Mouse (Mus musculus) monocyte, adult 5-6 weeks (primary cell): ENCODE data around the gene Klhdc1. TPM values are rescaled to one million over a fixed set of nuclear protein-coding genes. Genes with fewer than 3 reads are reported as not detected.

ENCODE experiments used
- ATAC-seq: fragments of 153-309, 156-312 bp; replicated peaks from 2 replicates; pipeline ENCODE4 v1.8.0; 2017; ENCODE audit warnings: mild to moderate bottlenecking; ENCODE audit not compliant: low TSS enrichment, insufficient number of reproducible peaks, severe bottlenecking, poor library complexity, low FRiP score
- total RNA-seq: library from RNA; stranded (forward); fragments of 200-1000, 200-491, 200-594 nt; gene quantifications from 3 replicates; pipeline ENCODE4 v1.2.3, GENCODE M21; 2017

The Klhdc1 gene
- total RNA-seq, 1 experiment from 2014 or later, result 6.5 TPM

DNA sequence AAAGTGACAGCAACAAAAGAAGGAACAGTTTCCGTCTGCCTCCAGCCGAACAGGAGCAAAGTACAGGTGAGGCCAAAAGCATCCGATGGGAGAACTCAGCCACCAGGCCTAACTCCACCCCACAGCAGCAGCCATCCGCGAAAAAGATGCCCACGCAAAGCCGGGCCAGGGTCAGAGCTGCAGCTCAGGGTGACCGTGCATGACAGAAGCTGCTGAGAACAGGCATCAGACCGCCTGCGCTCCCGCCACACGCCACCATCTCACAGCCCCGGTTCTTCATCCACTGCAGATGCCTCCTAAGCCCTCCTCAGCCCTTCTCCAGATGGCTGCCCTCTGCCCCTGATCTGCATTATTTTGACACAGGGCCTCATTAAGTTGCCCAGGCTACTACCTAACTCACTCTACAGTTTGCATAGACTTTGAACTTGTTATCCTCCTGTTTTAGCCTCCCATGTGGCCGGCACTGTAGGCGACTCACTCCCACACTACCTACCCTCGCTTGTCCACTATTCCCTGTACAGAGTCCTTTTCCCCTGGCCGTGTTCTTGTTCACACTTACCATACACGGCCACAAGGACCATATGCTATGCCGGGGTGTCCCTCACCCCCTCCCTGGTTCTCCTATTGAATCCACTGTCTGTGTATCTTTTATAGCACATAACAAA lies 20.2 kb upstream of the Klhdc1 start:
- ATAC-seq, result no peak

DNA sequence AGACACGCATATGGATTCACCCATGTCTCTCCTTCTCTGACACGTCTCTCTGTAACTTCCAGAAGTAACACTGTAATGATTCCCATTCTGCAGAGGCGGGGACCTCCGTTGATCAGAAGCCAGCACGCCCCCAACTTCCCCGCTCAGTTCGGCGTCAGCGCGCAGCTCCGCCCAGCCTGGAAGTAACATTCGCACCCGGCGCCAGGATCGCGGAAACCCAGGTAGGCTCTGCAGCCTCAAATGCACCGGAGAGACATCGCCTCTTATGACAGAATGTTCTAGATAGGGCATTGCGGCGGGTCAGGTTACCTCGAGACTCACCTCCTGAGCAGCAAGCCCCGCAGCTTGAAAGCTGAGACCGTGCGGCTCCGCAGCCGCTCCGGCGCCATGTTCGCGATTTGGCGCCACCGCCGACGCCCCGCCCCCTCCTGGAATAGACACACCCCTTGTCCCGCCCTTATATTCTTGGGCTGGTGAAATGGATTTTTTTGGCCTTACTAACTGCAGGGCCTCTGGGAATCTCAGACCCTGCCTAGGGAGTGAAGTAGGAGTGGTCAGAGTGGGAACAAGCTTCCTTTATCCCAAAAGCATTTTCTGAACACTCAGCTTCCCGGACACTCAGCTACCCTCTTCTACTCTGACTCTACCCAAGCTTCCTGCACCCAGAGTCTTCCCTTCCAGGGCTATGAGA lies 13.1 kb upstream of the Klhdc1 start, which contains the start of gene Pole2:
Gene Pole2, minus strand, starts transcription at position 420 of the 691 bp plus-strand sequence.
- peak; percentile 82 for ATAC-seq

DNA sequence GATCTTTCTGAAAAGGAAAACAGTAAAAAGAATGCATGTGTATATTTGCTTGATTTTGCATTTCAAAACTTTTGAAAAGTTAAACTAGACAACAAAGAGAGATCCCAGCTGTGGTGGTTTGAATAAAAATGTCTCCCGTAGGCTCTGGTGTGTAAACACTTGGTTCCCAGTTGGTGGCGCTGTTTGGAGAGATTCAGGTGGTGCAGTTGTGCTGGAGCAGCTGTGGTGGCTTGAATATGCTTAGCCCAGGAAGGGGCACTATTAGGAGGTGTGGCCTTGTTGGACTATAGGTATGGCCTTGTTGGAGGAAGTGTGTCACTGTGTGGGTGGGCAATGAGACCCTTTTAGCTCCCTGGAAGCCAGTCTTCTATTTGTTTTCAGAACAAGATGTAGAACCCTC lies 11.7 kb upstream of the Klhdc1 start:
- no peak for ATAC-seq

DNA sequence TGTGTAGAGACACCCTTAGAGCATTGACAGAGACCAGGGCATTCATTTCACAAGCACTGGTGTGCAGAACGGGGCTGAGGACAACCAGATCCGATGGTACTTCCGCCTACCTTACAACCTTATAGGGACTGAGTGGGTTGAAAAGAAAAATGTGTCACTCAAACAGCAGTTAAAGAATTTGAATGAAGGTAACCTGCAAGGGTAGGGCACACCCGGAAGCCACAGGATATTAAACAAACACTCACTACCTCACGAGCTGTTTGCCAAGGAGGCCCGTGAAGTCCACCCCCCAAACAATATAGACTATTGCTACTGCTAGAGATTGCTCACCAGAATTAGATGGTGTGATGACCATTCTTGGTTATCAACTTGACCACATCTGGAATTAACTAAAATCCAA lies 5.2 kb upstream of the Klhdc1 start:
- ATAC-seq, result no peak

DNA sequence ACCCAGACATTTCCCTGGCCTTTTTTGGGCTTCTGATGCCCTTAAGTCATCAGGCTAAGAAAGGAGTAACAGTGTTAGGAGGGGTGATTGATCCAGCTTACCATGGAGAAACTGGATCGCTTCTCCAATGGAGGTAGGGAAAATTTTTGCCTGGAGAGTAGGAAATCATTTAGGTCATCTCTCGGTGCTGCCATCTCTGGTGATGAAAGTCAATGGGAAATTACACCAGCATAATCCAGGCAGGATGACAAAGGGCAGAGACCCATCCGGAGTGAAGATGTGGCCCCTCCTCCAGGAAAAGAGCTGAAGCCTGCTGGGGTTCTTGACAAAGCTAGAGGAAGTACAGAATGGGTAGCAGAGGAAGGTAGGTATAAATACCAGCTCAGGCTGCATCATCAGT lies 2.7 kb upstream of the Klhdc1 start:
- no peak for ATAC-seq

DNA sequence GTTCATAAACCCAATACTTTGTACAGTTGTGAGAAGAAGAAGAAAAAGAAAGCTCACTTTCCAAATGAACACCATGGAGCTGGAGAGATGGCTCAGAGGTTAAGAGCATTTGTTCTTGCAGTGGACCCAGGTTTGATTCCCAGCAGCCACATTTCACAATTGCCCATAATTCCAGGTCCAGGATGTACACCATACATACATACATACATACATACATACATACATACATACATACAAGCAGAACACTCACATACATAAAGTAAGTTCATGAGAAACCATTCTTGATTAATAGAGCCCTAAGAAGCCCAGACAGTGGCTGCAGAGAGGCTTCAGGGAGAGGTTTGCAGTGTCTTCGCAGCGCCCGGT lies 412 bp downstream of the Klhdc1 start:
- ATAC-seq, result no peak

DNA sequence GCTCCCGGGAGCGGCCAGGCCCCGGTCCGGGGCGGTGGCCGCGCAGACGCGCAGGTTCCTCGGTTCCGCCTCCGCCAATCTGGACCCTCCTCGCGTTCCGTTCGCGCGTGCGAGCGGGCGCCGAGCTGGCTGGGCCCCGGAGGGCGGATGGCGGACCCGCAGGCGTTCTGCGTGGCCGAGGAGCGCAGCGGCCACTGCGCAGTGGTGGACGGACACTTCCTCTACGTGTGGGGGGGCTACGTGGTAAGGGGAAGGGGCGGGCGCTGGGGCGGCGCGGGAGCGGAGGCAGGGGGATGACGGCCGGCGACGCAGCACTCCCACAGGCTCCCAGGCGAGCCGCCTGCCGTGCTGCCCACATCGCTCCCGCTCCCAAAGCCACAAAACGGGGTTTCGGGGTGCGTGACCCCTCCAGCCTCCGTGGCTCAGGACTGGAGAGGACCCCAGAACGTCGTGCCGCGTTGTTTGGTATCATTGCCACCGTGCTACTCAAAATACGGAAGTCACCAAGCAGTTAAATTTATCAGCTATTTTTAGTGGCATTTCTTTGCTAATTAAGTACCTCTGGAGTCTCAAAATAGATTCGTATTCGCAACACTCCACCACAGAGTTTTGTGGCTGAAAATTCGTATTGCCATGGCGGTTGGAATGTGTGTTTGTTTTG lies 925 bp downstream of the Klhdc1 start:
- ATAC-seq, result peak; percentile 43

DNA sequence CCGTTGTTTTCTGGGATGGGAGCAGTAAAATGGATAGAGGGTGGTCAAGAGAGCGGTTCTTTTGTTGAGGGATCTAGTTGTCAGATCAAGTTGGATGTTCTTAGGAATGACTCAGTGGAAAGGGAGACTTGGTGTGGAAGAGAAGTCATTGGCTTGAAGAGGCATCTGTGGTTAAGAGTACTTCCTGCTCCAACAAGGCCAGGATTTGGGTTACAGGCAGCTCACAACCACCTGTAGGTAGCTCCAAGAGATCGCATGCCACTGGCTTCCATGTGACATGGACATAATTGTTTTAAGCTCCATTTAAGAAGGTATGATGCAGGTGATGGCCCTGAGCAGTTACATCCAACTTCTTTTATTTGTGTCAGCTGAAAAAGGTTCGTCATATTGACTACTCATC lies 8.8 kb downstream of the Klhdc1 start:
- no peak for ATAC-seq

DNA sequence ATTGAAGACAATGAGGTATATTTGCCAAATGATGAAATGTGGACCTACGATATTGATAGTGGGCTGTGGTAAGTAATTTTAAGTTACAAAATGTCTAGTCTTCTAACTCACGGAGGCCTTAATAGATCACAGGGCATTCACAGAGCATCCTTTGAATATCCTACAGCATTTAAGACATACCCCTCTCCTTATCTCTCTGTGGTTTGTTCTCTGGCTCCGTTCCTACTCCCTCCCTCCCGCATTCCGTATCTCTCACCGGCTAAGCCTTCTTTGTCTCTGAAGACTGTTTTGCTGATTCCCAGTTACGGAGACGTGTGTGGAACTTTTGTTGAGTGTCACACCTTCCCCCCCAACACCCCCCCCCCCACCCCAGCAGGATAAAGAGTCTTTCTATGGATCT lies 9.8 kb downstream of the Klhdc1 start:
- no peak for ATAC-seq

DNA sequence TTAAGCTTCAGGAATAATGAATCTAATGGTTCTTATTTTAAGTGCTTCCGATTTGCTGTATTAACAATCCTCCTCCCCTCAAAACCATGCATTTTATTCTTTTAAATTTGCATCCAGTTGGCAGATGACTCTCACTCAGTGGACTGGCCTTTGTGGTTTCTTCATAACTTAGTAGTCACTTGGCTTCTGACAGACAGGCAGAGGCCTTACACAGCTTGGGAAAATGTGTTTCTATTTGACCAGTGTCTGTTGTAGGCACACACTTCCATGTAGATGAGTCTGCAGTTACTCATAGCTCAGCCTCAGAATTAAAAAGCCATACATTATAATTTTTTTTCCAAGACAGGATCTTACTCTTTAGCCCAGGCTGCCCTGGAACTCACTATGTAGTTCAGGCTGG lies 12.8 kb downstream of the Klhdc1 start:
- no peak for ATAC-seq

DNA sequence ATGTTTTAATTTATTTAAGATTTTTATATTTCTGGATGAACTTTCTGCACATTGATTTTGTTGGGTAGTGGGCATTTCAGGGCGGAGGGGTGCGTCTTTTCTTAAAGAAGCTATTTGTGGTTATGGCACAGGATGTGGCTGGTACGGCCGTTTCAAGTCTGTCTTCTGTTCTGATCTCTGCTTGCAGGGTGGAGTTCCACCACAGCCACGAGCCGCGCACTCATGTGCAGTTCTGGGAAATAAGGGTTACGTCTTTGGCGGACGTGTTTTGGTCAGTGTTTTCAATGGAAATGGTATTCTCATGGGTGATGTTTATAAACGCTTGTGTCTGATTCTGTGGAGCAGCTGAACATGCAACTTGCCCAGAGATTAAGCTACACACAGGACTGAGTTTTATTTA lies 16.9 kb downstream of the Klhdc1 start:
- 0 out of 2 replicates have a peak, but pooled peaks have one; percentile 53 for ATAC-seq

DNA sequence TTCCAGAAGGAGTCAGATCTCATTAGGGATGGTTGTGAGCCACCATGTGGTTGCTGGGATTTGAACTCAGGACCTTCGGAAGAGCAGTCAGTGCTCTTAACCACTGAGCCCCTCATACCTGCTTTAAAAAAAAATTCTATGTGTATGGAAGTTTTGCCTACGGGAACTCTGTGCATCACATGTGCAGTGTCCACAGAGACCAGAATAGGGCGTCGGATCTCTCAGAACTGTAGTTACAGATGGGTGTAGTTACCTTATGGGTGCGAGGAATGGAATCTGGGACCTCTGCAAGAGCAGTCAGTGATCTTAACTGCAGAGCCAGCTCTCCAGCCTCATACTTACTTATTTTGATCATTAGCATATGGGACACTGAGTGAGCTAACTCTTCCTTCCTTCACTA lies 21.3 kb downstream of the Klhdc1 start:
- no peak for ATAC-seq

DNA sequence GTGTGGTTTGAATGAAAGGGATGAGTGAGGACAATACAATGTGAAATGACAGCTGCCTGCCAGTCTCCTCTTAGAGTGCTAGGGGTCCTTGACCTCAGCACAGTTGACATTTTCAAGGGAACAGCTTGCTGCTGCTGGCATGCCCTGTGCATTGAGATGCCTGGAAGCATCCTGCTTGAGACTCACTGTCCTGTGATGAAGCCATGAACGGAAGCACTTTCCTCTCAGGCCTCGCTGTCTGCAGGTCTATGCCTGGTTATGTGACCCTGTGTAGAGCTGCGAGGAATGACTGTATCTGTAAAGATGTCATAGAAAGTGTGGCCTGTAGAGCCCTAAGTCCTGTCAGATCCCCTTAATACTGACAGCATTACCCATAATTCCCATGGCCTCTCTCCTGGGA lies 24.1 kb downstream of the Klhdc1 start:
- no peak for ATAC-seq

DNA sequence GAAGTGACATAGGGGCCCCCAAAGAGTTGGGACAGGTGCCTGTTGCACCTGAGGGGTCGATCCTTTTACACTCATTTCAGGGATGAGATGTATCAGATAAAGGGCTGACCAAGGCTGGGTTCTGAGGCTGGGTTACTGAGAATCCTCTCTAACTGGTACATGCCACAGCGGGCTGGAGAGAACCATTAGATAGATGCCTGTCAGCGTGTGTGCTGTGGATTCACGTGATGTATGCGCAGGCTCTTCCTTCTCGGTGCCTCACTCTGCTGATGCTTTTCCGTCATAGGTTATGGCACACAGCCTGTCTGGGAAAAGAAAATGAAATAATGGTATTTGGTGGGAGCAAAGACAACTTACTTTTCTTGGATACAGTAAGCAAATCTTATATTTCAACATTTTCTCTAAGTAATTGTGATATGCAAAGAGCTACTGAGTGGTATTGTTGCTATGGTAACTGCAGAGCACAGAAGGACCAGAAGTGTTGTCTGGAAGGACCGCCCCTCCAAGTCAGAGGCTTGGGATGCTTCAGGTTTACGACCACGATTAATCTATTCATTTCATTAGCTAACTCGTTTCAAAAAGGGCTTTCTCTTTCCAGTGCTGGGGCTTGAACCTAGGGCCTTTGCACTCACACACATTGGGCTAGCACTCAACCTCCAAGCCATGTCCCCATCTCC lies 27.1 kb downstream of the Klhdc1 start:
- no peak for ATAC-seq

DNA sequence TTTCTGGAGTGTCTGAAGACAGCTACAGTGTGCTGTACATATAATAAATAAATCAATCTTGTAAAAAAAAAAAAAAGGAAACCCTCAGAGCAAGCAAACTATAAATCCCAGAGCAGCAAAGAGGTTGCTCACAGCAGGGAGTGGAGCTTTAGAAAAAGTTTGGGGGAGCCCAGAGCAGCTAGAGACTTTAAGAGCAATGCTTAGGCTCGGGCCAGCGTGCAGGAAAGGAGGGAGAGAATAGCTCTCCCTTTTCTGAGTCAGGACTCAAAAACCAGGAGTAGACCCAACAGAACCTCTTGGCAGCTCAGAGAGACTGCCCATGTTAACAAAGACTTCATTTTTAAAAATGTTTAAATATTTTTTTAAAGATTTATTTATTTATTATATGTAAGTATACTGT lies 28.0 kb downstream of the Klhdc1 start:
- ATAC-seq, result no peak

DNA sequence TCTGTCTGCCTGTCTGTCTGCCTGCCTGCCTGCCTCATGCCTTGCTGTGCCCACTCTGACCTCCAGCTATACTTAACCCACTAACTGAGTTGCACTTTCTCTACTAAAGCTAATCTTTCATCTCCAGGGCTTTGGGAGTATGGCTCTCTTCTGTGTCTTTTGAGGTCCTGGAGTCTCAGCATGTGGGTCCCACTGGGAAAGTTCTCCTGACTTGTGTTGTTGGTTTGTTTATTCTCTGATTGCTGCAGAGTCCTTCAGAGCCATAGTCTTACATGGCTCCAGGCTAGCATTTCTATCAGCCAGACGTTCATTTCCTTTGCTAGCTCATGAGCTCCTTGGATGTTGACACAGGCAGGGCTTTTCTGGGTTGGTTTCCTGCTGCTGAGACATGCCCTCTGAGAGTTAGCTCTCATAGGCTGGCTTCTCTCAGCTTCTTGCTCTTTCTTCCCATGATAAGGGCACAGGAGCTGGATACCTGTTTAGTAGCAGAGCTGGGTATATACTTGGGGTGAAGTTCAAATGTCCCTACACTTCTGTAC lies 39.0 kb downstream of the Klhdc1 start:
- ATAC-seq, result no peak

DNA sequence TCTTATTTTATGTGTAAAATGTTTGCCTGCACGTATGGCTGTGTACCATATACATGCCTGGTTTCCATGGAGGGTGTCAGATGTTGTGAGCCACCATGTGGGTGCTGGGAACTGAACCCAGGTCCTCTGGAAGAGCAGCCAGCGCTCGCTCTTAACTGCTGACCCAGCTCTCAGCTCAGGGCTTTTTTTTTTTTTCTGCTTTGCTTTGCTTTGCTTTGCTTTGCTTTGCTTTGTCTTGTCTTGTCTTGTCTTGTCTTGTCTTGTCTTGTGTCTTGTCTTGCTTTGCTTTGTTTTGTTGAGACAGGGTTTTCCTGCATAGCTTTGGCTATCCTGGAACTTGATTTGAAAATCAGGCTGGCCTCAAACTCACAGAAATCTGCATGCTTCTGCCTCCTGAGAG lies 39.9 kb downstream of the Klhdc1 start:
- no peak for ATAC-seq

DNA sequence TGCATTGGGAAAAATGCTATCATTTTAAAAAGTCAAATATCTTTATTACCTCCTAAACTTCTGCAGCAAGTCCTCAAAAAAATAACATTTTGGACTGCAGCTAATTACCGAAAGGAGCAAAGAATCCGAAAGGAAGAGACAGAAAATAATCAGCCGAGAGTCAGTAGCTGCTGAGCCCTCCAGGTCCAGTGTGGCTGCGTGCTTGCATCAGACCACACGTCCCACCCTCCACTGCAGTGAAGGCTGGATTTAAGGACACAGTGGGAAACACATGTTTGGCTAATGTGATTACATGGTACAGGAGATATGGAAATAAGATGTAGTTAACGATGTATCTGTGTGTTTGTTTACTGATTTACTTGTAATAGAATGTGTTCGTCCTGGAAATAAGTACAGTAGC lies 42.2 kb downstream of the Klhdc1 start:
- ATAC-seq, result no peak

DNA sequence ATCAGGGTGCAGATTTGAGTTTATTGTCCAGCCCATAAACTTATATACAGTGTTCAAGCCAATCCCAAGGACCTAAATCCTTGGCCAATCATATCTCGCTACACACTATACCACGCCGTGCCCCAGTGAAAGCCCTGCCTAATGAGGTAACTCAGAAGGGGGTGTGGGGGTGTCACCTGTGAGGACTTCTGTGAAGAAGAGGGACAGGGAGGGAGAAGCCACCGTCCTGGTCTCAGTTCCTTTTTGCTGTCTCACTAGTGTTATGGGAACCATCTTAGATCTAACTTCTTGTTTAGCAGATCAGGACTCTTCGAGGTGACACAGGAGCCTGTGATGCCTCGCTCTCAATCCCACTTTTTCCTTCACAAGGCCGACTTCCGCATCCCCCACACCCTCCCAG lies 46.6 kb downstream of the Klhdc1 start:
- ATAC-seq, result no peak
